Mouse (Mus musculus) right cerebral cortex, postnatal 10 days (tissue): ENCODE measurements at regions not wholly inside any gene's neighbourhood (a gene's known extent, or its start where the extent isn't known, plus 50 kb on each side); places are given as distances from the start of the nearest gene placed in this dataset.

ENCODE experiments used
- DNase-seq, 2 experiments: peaks; one replicate each; pipeline ENCODE4 v3.0.0; 2021; ENCODE audit warnings: low spot score in 2 of 2

- DNase-seq: no peak
Measured at GRCm38 (mm10) chr3:136993473-136993872, 323.5 kb downstream of the Ppp3ca start.

- DNase-seq: peak; percentile 29 to 34
Measured at GRCm38 (mm10) chr3:136994361-136995083, 324.6 kb downstream of the Ppp3ca start.

GRCm38 (mm10) chr3:136995611-136996335 is 325.8 kb downstream of the Ppp3ca start:
- DNase-seq: peak in 1 of 2 experiments; percentile 39

- peak in 1 of 2 experiments; percentile 37 for DNase-seq
Measured at GRCm38 (mm10) chr3:136996381-136996895, 326.5 kb downstream of the Ppp3ca start.

- no peak for DNase-seq
Measured at GRCm38 (mm10) chr3:137011551-137011950, 329.3 kb upstream of the Emcn start.

- DNase-seq: no peak
Measured at GRCm38 (mm10) chr3:137014686-137015085, 326.2 kb upstream of the Emcn start.

GRCm38 (mm10) chr3:137015199-137015598 is 325.7 kb upstream of the Emcn start:
- no peak for DNase-seq

- no peak for DNase-seq
Measured at GRCm38 (mm10) chr3:137019971-137020634, 320.8 kb upstream of the Emcn start.

GRCm38 (mm10) chr3:137029546-137029945 is 311.3 kb upstream of the Emcn start:
- DNase-seq: no peak

- no peak for DNase-seq
Measured at GRCm38 (mm10) chr3:137032802-137033201, 308.1 kb upstream of the Emcn start.

- DNase-seq: no peak
Measured at GRCm38 (mm10) chr3:137039638-137040037, 301.2 kb upstream of the Emcn start.

GRCm38 (mm10) chr3:137056544-137057224 is 284.2 kb upstream of the Emcn start:
- DNase-seq: no peak

- DNase-seq: peak; percentile 90 to 92
Measured at GRCm38 (mm10) chr3:137057225-137057910, 283.5 kb upstream of the Emcn start.

- DNase-seq: no peak
Measured at GRCm38 (mm10) chr3:137057911-137058260, 283.0 kb upstream of the Emcn start.

- DNase-seq: no peak
Measured at GRCm38 (mm10) chr3:137062067-137062466, 278.8 kb upstream of the Emcn start.

GRCm38 (mm10) chr3:137067336-137067735 is 273.5 kb upstream of the Emcn start:
- DNase-seq: no peak

GRCm38 (mm10) chr3:137069334-137069733 is 271.5 kb upstream of the Emcn start:
- DNase-seq: no peak

GRCm38 (mm10) chr3:137077718-137078599 is 262.9 kb upstream of the Emcn start:
- no peak for DNase-seq

GRCm38 (mm10) chr3:137078600-137078975 is 262.3 kb upstream of the Emcn start:
- DNase-seq: no peak

GRCm38 (mm10) chr3:137086896-137087295 is 254.0 kb upstream of the Emcn start:
- DNase-seq: no peak
